16 mouse cellular contexts compared by ENCODE assay signal in genomic region chr6:94830801-94831200, GRCm38 (mm10).
"Had no signal": no experiment of that assay in that cellular context is flagged by ENCODE, and none has a peak within 500 bp of the region (broad histone marks: within the 10 kb centered on the region; RNA-seq: fewer than 3 reads in every experiment).

No protein-coding gene starts in this region.

- H3K4me2 ChIP-seq: neural tube, embryonic 13.5 days; neural tube, embryonic 15.5 days; stomach, embryonic 15.5 days had no signal

- H3K27me3 ChIP-seq: neural tube, embryonic 13.5 days; neural tube, embryonic 15.5 days; stomach, embryonic 15.5 days had no signal

- H3K27ac ChIP-seq: neural tube, embryonic 13.5 days; neural tube, embryonic 15.5 days; stomach, embryonic 15.5 days; stomach, postnatal 0 days had no signal

- H3K4me3 ChIP-seq: neural tube, embryonic 13.5 days; neural tube, embryonic 15.5 days; stomach, embryonic 15.5 days had no signal

- DNase-seq: retina, postnatal 1 day; right cerebral cortex, adult 18-20 months; right cerebral cortex, postnatal 14 days; right cerebral cortex, postnatal 25 days; right cerebral cortex, postnatal 4 days; spleen, adult 18-20 months; thymus, adult 18-20 months; thymus, adult 2 months; thymus, postnatal 14 days; thymus, postnatal 25 days; thymus, postnatal 36 days; thymus, postnatal 4 days had no signal

- H3K36me3 ChIP-seq: neural tube, embryonic 13.5 days; neural tube, embryonic 15.5 days; stomach, embryonic 15.5 days had no signal

- H3K9ac ChIP-seq: neural tube, embryonic 13.5 days; neural tube, embryonic 15.5 days; stomach, embryonic 15.5 days had no signal

- H3K9me3 ChIP-seq: neural tube, embryonic 13.5 days; neural tube, embryonic 15.5 days; stomach, embryonic 15.5 days had no signal
